Mouse (Mus musculus) ES-E14 (cell line): ENCODE data around the gene Asb6. TPM values are rescaled to one million over a fixed set of nuclear protein-coding genes. Genes with fewer than 3 reads are reported as not detected.
A peak's percentile ranks its signal among the peaks of the same experiment; 100 is the strongest.

Experiments used
- DNase-seq: peaks from one replicate; pipeline ENCODE4 v3.0.0-alpha.2; 2013; ENCODE audit warnings: low read depth, low spot score
- H3K27ac ChIP-seq: 2 replicates; pipeline ENCODE4 v1.5.1; 2012; ENCODE audit warnings: low read depth, mild to moderate bottlenecking, low read length, moderate library complexity, mixed read lengths; ENCODE audit not compliant: poor library complexity, insufficient read depth, severe bottlenecking
- H3K36me3 ChIP-seq: 2 replicates; pipeline ENCODE4 v1.6.1; 2012; ENCODE audit warnings: mild to moderate bottlenecking, low read length, moderate library complexity, mixed read lengths; ENCODE audit not compliant: control insufficient read depth, poor library complexity, insufficient read depth, severe bottlenecking
- H3K4me1 ChIP-seq, 2 experiments: fragments of 150-350 bp in 1 of 2; sonication (generic) in 1 of 2; 2 replicates each; pipeline ENCODE4 v1.6.1; 2012; ENCODE audit warnings: low read length in 2 of 2, mild to moderate bottlenecking in 1 of 2, mixed read lengths in 1 of 2; ENCODE audit not compliant: control insufficient read depth in 2 of 2, insufficient read depth in 2 of 2, poor library complexity in 1 of 2
- H3K4me3 ChIP-seq, 2 experiments: fragments of 150-350 bp in 1 of 2; sonication (generic) in 1 of 2; 2 replicates each; pipeline ENCODE4 v1.5.1; 2012; ENCODE audit warnings: low read length in 2 of 2, low read depth in 1 of 2, mild to moderate bottlenecking in 1 of 2, mixed read lengths in 1 of 2; ENCODE audit not compliant: insufficient read depth in 1 of 2, poor library complexity in 1 of 2, severe bottlenecking in 1 of 2
- H3K9ac ChIP-seq: 2 replicates; pipeline ENCODE4 v1.6.1; 2012; ENCODE audit warnings: low read depth, mild to moderate bottlenecking, low read length, mixed read lengths; ENCODE audit not compliant: poor library complexity, insufficient read depth, severe bottlenecking
- H3K9me3 ChIP-seq: fragments of 150-350 bp; sonication (generic); 2 replicates; pipeline ENCODE4 v1.6.1; 2012; ENCODE audit warnings: low read depth, mild to moderate bottlenecking, low read length; ENCODE audit not compliant: control insufficient read depth, insufficient read depth
- CHD2 ChIP-seq: IDR thresholded peaks from 2 replicates; pipeline ENCODE4 v1.6.1; 2014; ENCODE audit warnings: mild to moderate bottlenecking, low read depth, low read length, inconsistent platforms
- HCFC1 ChIP-seq: IDR thresholded peaks from 2 replicates; pipeline ENCODE4 v1.6.1; 2012; ENCODE audit warnings: low read length, inconsistent platforms, borderline replicate concordance; ENCODE audit not compliant: insufficient read depth
- MAFK ChIP-seq: IDR thresholded peaks from 2 replicates; pipeline ENCODE4 v1.6.1; 2014; ENCODE audit warnings: mild to moderate bottlenecking, low read depth, low read length, inconsistent platforms; ENCODE audit not compliant: insufficient read depth
- ZC3H11A ChIP-seq: IDR thresholded peaks from 2 replicates; pipeline ENCODE4 v1.6.1; 2012; ENCODE audit warnings: low read depth, mild to moderate bottlenecking, inconsistent platforms, low read length, borderline replicate concordance
- ZNF384 ChIP-seq: IDR thresholded peaks from 2 replicates; pipeline ENCODE4 v1.6.1; 2012; ENCODE audit warnings: low read depth, low read length, inconsistent platforms
- in situ Hi-C, 2 experiments: fragments of 600-800 bp; cut with MboI; formaldehyde crosslinking; loops; one replicate each; pipeline ENCODE4 v1.15.1; 2025; ENCODE audit warnings: low sequenced_read_pairs in 2 of 2, inconsistent platforms in 1 of 2; ENCODE audit not compliant: unreplicated experiment in 2 of 2
- total RNA-seq: library from RNA; depleted of rRNA; stranded (reverse); fragments of 300-350 nt; gene quantifications from 2 replicates; pipeline ENCODE4 v1.2.3, GENCODE M21; 2012

The Asb6 gene
- total RNA-seq, 1 experiment = 73.6 TPM

DNA sequence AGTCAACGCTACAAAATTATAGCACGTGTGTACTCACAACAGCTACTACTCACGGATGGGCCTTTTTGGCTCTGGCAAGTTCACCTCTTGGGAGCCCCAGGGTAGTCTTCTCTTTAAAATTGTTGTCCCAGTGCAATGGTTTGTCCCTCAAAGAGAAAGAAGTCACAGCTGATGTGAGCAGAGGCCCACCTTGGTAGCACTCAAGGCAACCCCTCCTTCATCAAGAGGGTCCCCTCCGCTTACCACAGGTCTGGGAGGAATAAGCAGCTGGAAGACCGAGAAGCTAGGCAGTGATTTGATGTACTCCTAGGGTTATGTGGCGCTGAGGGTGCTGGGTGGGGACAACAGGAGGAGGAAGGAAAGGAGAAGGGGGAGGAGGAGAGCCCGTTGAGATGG lies 29.5 kb downstream of the Asb6 start:
- Histone ChIP-seq H3K4me1 (peaks cover 4 to 19% of the 10 kb centered on the region in 2 experiments; a peak in 2 of 4 replicates), H3K36me3 (no peaks in the 10 kb centered on the region), H3K9ac (peak overlapping the region; percentile 51), H3K27ac (no peak overlapping the region), H3K9me3 (no peaks in the 10 kb centered on the region), H3K4me3 (peak overlapping the region; percentile 65 to 70)
- no peak for TF ChIP-seq CHD2
- DNase-seq = no peak
- in situ Hi-C loops = no loop called here

DNA sequence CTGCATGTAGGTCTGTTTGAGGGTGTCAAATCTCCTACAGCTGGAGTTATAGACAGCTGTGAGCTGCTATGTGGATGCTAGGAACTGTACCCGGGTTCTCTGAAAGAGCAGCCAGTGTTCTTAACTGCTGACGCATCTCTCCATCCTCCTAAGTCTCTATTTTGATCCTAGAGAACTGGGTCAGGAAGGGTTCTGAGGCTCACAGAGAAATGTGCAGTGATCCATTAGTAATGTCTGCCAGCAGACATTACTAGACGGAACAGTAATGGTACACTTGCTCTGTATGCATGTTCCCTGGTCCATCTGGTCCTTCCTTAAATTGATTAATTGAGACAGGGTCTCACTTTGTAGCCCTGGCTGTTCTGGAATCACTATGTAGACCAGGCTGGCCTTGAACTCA lies 30.7 kb downstream of the Asb6 start:
- in situ Hi-C loops = loop anchor here (25.0 kb wide), 1 partner anchor 337 kb away; the partner anchor contains the start of gene Ier5l (in 2 of the 2)
- TF ChIP-seq ZC3H11A (no peak), CHD2 (no peak)
- Histone ChIP-seq H3K36me3 (no peaks in the 10 kb centered on the region), H3K4me1 (peaks cover 4 to 21% of the 10 kb centered on the region in 2 experiments; a peak in 2 of 4 replicates), H3K9me3 (no peaks in the 10 kb centered on the region), H3K4me3 (no peak overlapping the region), H3K27ac (no peak overlapping the region), H3K9ac (no peak overlapping the region)
- DNase-seq = no peak

DNA sequence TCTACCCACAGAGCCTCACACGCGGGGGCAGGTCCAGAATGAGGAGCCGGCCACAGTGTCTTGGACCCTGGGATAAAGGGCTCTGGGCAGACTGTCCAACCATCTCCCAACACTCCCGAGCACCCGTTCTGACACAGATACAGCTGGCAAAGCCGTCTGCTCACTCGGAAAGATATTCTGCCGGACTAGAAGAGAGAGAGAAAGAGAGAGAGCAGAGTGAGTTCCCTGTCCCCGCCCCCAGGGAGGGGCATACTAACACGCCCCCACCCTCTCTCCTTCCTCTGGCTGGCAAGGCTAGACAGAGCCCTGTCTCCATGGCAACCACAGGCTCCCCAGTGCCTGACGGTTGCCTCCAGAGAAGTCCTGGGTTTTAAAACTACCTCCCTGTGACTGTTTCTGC lies 33.8 kb downstream of the Asb6 start:
- DNase-seq = no peak
- Histone ChIP-seq H3K27ac (no peak overlapping the region), H3K4me3 (no peak overlapping the region; a peak in 1 of 4 replicates), H3K4me1 (peaks cover 0 to 14% of the 10 kb centered on the region in 2 experiments; a peak in 1 of 4 replicates), H3K9me3 (no peaks in the 10 kb centered on the region), H3K9ac (no peak overlapping the region), H3K36me3 (no peaks in the 10 kb centered on the region)
- no peak for TF ChIP-seq CHD2
- TF ChIP-seq HCFC1 = no peak
- no peak for TF ChIP-seq ZNF384
- no peak for TF ChIP-seq ZC3H11A
- no peak for TF ChIP-seq MAFK
- in situ Hi-C loops = loop anchor here (25.0 kb wide), 1 partner anchor 334 kb away; the partner anchor contains the start of gene Ier5l (in 2 of the 2)

DNA sequence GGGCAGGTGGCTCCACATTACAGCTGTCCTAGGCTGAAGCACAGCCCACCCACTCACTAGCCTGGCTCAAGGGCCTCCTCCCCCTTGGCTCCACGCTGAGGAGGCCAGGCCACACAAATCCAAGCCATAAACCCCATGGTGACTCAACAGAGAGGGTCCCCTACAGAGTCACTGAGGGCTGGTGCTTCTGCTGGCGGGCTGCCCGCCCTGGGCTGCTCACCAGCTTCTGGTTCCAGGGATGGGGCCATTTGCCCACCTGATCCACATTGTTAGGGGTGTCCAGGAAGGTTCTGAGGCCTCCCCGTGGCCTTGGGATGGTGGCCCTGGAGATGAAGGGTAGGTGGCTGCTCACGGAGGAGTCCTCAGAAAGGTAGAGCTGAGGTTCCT lies 34.3 kb downstream of the Asb6 start:
- in situ Hi-C loops = loop anchor here (25.0 kb wide), 1 partner anchor 334 kb away; the partner anchor contains the start of gene Ier5l (in 2 of the 2)
- no peak for DNase-seq
- no peak overlapping the region for H3K27ac ChIP-seq
- no peak overlapping the region for H3K9ac ChIP-seq
- no peaks in the 10 kb centered on the region for H3K36me3 ChIP-seq
- H3K9me3 ChIP-seq = no peaks in the 10 kb centered on the region
- no peak overlapping the region for H3K4me3 ChIP-seq
- peaks cover 0 to 14% of the 10 kb centered on the region in 2 experiments; a peak in 1 of 4 replicates for H3K4me1 ChIP-seq
- no peak for TF ChIP-seq MAFK
- TF ChIP-seq ZC3H11A = no peak
- TF ChIP-seq ZNF384 = no peak
- TF ChIP-seq CHD2 = no peak

DNA sequence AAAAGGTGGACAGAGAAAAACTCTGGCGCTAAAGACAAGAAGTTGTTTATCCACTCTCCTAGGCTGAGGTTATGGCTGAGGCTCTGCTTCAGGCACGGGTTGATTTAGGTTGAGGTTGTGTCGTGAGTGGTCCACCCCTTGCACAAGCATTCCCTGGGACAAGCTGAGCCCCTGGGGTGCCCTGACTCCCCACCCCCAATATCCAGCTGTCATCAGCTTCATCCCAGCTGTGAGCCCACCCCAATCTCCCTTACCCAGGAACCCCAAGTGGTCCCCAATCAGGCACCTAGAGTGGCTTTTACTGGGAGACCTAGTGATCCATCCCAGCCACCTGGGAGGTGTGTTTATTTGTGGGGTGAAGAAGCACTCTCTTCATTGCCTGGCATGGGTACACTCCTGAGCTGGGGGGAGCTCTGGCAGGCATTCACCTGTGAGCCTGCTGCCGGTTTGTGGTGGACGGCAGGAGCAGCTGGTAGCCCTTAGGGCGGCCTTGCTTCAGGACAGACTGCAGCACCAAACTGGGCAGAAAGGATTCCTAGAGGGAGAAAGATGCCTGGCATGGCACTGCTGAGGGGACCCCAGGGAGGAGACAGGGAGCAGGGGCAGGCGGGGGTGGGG lies 34.8 kb downstream of the Asb6 start:
- in situ Hi-C loops = loop anchor here (25.0 kb wide), 1 partner anchor 333 kb away; the partner anchor contains the start of gene Ier5l (in 2 of the 2)
- H3K4me1 ChIP-seq = peaks cover 0 to 14% of the 10 kb centered on the region in 2 experiments; a peak in 1 of 4 replicates
- no peak overlapping the region for H3K27ac ChIP-seq
- H3K4me3 ChIP-seq = no peak overlapping the region
- H3K36me3 ChIP-seq = no peaks in the 10 kb centered on the region
- H3K9me3 ChIP-seq = no peaks in the 10 kb centered on the region
- no peak for TF ChIP-seq CHD2
- no peak for TF ChIP-seq HCFC1
- no peak for TF ChIP-seq ZNF384
- TF ChIP-seq ZC3H11A = no peak
- no peak for TF ChIP-seq MAFK
- no peak for DNase-seq
- no peak overlapping the region for H3K9ac ChIP-seq
